Mouse (Mus musculus) urinary bladder, postnatal 4 days (tissue): Measurements from ENCODE around the gene Rgs9.
"Not testable (repeated sequence)": the region's sequence is repeated elsewhere in the genome, so short reads cannot be mapped to it uniquely, and the experiment has no call there.

Experiments used
- DNase-seq, 2 experiments: peaks; one replicate each; pipeline ENCODE4 v3.0.0; 2021 to 2022; ENCODE audit warnings: low spot score in 2 of 2

Rgs9 gene

DNA sequence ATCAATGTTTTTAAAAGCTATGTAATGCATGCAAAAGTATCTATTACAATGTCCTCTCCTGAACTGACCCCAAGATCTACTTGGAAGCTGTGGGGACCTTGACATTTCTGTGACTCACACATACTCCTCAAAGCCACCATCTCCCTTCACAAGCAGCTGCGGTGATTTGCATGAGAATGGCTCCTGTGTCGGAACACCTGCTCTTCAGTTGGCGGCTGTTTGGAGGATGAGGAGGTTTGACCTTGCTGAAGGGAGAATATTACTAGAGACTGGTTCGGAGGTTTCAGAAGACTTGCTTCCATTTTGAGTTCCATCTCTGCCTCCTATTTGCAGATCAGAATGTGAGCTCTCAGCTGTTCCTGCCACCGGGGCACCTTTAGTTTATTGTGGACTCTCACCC, 7.8 kb upstream of the Rgs9 start:
- no peak for DNase-seq

DNA sequence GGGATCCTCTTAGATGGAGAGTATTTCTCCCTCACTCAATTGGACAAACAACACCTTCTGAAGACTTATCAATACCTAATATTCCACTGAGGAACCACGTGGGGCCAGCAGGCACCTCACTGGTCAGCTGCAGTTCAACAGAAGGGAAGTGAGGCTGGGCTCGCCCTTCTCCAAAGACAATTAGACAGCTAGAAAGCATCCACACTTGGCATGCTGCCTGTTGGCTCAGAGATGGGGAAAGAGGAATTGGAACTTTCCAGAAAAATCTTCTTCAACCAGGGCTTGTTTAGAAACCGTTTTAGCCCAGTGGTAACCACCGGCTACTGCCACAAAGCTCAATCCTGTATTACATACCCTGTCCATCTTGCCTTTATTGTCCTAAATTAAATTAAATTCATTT, 4.4 kb upstream of the Rgs9 start:
- peak; percentile 46 to 69 for DNase-seq

DNA sequence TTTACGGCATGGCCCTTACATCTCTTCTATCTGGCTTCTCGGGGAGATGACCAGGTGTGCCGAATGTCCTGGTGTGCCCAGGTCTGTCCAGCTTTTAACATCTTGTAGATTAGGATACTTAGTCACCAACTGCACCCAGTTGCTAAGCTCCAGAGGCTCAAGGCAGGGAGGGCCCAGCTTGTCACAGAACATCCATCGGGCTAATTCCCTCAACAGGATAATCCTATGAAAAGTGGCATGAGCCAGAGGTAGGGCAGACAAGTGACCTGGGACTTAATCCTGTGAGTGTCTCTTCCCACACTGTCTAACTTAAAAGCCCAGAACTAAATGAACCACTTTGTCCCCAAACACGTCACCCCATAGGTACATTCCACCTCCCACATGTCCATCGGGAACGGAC, 898 bp downstream of the Rgs9 start:
- DNase-seq = no peak

DNA sequence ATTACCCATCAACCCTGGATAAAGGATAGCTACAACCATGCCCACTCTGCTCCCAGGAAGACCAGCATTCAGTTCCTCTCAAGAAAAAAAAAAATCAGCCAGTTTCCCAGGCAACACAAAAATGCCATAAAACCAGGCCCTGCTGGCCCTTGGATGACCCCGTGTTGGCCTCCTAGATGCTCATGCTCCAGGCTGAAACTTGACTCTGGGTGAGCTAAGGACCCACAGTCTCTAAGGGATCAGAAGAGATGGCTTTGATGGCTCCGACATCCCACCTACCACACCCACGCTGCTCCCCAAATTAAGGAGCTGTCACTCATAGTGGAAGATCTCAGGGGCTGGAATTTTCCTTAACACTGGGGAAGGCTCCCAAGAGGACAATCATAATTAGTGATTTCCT, 5.9 kb downstream of the Rgs9 start:
- no peak for DNase-seq

DNA sequence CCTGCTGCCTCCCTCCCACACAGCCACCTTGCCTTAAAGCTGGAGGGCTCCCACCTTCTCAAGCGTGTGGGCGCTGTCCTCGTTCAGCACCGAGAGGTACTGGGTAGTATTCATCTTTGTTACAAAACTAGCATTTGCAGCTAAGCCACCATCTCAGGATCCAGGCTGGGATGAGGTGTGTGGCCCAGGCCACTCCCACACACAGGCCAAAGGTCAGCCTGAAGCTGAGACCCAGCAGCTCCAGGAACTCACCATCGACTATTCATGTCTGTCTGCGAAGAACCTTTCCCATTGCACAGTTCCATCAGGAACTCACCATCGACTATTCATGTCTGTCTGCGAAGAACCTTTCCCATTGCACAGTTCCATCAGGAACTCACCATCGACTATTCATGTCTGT, 8.6 kb downstream of the Rgs9 start:
- not testable (repeated sequence) for DNase-seq

DNA sequence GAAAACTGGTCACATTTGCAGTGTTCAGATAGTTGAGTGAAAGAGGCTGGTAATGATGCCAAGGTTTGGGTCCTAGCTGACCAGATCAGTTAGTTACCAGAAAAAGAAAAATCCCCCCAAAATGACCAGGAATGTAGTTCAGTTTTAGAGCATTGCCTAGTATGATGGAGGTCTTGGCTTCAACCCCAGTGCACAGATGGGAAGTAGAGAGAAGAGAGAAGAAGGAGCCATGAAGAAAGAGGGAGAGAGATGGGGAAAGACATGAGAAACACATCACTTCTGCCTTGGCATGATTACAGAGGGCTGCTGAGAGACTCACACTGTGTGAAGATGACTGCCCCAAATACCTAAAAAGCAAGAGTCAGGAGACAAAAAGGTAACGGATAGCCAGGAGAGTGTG, 13.1 kb downstream of the Rgs9 start:
- DNase-seq = no peak

DNA sequence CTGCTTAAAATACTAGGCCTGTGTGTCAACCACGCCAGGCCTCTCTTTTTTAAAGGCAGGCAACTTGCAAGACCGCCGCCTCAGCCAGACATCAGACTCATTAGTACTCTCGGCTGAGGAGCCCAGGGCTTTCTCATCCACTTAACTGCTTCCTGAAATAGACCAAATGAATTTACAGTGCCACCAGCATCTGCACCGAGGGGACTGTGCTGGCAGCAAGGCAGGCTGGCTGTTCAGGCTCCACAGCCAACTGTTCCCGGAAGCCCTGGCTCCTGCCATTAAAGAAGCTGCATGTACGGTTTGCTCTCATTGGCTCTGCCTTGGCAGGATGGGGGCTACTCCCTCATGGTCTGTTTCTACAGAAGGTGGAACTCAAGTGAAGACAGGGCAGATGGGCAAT, 19.7 kb downstream of the Rgs9 start:
- DNase-seq = no peak

DNA sequence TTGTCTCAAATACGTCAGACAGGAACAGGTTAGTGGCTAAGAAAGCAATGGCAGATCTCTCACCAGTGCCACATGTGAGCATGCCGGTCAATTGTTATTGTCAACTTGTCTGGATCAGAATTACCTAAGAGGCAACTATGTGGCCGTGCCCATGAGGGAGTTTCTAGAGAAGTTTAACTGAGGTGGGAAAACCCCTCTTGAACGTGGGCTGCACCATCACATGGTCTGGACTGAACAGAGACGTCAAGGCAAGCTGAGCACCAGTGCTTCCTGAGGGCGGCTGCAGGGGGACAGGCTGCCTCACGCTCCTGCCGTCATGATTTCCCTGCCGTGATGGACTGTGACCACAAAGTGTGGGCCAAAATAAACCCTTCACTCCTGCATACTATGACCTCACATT, 26.5 kb downstream of the Rgs9 start:
- no peak for DNase-seq

DNA sequence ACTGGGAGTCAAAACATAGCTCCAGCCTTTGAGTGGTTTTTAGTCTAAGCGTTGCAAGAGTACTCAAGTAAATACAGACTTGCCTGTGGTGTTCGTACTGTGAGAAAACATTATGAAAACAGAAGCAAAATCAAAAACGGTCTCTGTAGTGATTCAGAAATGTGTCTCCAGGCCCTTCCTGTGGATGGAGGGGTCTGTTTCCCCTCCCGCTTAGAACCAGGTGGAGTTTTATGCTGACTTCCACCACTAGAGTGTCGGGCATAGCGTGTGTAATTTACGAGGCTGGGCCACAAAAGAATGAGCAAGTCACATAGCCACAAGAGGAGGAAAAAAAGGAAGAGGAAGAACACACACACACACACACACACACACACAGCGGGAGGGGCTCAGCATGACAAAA, 27.6 kb downstream of the Rgs9 start:
- DNase-seq = no peak

DNA sequence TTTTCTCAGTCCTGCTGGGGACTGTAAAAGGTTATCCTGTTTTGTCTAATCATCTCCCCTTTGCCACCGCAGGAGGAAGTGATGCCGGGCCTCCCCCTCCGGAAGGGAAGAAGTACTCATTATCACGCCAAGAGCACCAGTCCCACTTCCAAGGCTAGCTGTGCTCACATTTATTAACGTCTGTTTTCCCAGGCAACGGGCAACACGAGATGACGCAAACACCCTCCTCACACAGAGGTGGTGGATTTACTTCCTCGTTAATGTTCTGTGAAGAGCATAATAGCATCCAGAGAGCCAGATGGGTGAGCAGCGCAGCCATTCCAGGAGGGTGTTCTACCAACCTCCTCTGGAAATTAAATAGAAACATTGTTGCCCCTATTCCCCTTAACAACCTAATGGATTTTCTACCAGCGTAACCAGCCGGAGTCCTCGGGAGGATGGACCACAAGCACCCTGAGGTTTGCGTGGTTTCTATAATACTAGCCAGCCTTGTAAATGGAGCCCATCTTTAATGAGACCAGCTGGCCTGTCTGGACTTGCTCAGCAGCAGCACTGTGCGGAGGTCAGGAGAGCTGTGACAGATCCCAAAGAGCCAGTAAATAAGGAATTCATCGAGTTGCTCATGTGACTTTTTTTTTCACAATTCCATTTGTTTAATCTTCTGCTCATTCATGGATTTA, 28.1 kb downstream of the Rgs9 start:
- DNase-seq = no peak

DNA sequence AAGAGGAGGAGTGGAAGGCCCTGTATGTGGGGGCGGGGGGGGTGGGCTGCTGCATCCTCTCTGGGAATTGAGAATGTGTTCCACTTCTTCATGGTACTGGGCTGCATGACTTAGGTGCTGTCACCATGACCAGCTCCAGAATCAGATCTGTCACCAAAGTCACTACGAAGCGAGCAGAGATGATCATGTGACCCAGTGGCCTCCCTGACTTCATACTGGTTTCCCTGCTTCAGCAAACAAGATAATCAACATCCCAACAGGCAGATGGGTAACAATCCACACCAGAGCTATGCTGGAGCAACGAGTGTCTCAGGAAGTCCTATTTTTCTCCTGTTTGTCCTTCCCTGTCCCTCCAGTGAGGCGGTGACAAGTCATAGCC, 28.7 kb downstream of the Rgs9 start:
- no peak for DNase-seq

DNA sequence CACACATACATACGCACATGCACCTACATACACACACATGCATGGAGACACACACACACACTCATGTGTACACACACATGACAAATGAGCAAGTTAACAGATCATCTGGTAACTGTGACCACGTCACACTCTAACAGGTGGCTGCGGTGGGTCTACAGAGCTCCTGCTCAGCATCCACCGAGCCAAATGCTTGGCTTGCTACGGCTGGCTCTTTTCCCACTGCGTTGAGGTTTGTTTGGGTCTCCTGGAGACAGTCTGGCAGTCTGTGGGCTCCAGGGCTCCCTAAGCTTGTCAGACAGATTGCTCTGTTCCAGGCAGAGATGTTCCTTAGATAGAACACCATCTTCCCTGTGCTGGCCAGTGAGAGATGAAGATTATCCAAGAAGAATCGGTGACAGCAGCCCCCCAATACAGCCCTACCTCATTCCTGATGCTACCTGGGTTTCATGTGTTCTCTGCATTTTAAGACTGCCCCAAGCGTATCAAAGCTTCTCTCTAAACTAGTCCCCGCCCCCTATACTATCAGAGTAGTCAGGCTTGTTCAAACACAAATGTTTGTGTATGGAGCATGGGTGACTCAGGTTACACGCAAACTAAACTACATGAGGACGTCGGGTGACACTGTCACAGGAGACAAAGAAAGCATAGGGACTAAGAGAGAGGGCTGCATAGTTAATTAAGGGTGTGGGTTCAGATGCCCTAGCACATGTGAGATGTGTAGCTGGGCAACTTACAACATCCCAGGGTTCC, 31.6 kb downstream of the Rgs9 start:
- DNase-seq = no peak

DNA sequence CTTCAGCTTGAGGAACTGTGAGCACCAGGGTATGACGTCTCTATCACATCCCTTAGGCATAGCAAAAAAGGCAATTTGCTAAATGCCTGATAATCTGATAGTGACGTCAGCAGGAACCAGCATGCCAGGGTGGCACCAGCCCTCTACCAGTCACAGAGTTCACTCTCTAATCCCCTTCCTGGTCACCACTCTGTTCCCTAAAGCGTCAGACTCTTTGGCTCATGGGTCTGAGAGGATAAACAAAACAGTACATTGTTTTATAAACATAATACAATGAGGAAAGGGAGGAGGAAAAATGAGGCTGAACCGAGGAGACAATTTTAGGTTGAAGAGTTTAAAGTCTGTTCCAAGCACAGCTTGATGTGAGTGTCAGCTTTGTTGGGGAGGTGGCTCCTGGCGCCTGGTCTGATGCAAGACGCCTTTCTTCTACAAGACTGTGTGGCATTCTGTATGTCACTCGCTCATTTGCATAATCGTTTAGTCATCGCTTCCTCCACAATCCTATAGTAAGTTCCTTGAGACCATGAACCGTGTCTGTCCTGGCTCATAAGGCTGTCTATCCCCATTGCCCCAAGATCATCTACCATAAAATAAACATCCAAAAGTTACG, 33.7 kb downstream of the Rgs9 start:
- no peak for DNase-seq

DNA sequence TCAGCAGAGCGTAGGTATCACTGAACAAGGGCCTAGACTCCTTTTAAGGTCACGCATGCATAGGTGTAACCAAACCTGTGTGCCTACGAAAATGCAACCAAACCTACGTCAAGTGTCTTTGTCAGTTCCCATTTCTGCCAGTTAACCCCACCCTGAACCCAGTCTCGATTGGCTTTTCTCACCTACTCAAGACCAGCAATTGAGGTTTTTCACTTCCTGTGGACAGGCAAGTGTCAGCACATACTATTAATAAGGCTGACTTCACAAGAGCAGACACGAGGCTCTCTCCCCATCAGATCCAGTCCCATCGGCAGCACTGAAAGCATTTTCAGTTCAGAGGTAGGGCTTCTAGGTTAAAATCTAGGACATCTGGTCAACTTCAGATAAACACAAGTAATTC, 37.4 kb downstream of the Rgs9 start:
- DNase-seq = no peak

DNA sequence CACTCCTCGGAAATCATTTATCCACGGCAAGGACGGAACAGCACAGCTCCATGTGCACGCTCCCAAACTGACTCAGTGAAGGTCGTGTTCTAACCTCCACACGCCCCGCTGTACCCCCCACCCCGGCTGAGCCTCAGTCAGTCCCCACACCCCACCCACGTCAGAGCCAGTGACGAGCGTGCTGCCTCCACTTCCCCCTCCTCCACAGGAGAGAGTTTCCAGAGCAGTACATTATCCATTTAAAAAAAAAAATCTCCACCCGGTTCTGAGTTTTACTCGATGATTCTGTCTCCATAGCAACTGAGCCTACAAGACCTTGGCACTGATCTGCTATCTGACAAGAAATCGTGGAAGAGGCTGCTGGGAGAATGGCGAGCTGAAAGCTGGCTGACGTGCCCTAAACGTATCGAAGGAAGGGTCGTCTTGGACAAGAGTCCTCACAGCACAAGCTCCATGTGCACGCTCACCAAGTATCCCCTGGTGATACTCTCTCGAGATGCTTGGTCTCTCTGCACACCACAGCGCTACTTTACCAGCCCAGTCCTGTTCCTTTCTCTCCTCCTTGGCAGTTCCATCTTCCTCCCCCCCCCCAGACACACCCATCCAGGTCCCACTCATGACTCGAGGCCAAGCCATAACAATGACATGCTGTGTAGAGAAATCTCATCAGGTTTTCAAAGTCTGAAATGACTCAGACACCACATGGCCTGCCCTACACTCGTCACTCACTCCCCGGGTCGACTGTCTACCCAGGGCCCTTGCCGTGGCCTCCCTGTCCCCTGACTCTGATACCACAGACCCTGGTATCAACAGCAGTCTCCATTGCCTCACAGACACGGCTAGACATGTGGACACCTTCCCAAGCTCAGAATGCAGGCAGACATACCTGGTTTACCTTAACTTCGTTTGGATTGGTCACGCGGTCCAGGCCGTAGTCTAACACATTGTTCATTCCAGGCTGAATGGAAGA, 38.7 kb downstream of the Rgs9 start:
- DNase-seq = no peak

DNA sequence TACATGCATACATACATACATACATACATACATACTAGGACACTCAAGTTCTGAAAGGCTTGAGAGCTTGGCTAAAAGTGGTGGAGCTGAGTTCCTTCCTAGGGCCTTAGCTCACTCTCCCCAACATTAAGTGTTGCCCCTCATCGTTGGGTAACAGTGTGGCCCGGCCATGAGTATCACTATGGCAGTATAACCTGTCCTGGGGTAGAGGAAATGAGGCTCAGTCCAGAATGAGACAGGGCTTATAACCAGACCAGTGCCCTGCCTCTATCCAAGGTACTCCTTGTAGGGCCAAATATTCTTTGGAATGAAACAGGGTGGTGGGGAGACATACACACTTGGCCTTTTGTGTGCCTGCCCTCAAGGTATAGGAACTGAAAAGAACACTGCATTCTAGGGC, 40.1 kb downstream of the Rgs9 start:
- no peak for DNase-seq

DNA sequence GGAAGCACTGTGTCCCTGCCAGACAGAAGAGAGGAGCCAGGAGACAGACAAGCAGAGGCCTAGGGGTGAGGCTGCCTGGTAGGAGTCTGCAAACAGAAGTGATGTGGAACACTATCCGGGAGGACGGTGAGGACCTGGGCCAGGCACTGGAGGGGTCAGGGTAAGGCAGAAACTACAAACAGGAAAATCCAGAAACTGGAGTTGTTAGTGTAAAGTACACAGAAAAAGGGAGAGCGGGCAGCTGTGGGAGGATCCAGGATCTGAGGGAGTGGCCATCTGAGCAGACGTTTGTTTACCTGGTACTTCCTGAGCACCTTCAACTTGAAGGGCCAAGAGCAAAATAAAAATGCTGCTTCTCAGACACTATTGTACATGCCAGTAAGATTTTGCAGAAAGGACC, 42.9 kb downstream of the Rgs9 start:
- DNase-seq = no peak

DNA sequence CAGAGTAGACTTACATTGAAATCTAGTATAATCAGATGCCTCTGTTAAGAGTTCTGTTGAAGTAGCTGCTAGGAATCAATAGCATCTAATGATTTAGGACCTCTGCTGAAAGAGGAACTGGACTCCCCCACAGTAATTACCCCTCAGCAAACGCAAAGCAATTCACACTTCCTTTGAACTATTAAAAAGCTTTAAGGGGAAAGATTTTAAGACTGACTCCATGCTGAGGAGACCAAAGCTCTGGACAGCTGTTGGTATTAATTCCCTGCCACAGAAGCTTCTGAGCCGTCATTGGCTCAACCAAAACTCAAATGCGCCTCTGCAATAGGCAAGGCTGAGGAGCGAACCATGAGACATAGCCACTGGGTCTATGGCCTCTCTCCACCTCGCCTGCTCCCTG, 45.4 kb downstream of the Rgs9 start:
- DNase-seq = no peak

DNA sequence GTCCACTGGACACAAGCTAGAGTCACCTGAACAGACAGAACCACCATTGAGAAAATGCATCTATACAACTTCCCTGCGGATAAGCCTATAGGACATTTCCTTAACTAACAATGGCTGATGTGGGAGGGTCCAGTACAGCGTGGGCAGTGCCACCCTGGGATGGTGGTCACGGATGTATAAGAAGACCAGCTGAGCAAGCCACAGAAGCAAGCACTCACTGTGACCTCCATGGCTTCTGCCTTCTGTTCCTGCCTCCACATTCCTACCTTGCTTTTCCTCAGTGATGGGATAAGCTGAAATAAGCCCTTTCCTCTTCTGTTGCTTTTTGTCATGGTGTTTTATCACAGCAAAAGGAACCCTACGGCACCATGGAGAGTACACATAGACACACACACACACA, 47.4 kb downstream of the Rgs9 start:
- no peak for DNase-seq

DNA sequence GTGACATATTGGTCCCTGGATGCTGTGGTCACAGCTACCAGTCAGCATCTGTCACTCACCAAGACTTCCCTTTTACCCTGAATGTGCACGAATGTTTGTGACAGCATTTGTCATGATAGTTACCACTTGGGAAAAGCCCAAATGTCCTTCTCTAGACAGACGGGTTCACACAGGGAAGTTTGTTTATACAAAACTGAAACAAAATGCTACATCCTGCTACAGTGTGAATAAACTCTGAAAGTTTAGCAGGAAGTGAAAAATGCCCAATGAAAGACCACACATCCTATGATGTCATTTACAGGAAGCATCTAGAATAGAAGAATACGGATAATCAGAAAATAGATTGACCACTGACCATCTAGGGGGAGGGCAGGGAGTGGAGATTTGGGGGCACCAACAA, 51.0 kb downstream of the Rgs9 start:
- no peak for DNase-seq

DNA sequence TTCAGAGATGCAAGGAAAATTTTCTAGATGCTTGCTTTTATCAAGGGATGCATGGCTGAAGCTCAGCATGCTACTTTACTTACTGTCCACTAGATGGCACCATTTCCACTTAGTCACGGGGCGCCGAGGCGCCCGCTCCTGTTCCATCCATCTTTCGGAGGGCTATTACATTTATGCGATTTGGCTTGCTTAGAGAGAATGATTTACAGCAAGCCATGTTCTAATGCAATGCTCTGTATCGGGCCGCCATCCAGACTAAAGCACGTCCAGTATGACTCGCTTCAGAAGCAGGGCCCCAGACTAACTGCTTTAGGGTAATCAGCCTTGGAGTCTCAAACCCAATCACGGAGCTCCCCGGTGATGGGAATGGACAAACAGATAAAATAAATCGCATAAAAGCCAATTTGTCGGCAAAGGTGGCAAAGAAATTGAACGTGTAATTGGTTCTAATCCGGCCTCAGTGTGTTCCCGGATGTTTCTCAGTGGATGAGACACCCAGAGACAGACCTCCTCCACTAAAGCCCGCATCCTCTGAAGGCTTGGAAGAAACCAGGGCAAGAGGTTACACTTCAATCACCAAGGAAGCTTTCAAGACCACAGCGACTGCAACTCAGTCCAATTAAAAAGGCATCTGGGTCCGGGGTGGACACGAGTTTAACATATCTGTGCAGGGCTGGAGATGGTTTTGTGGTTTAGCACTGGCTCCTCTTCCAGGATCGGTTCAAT, 53.1 kb downstream of the Rgs9 start:
- peak in 1 of 2 experiments; percentile 38 for DNase-seq

DNA sequence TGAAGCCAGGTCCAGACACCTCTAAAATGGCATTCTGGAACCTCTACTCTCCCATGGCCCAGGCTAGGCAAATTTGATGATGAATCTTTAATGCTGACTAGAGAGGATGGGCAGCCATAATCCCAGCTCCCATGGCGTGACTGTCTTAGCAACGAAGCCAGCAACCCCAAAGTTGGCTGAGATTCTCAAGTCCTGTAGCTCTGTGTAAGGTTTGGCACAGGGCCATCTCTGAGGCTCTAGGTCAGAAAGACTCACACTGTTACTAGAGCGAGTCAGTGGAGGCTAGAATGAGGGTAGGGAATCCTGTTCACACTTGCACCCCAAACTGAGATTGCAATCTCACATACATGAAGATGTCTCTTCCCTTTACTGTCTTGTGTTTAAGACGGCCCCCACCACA, 57.8 kb downstream of the Rgs9 start:
- DNase-seq = no peak
